Mouse (Mus musculus): Measurements from ENCODE around the gene Ina. TPM values are rescaled to one million over a fixed set of nuclear protein-coding genes. Genes with fewer than 3 reads are reported as not detected.
"Not testable (repeated sequence)": the region's sequence is repeated elsewhere in the genome, so short reads cannot be mapped to it uniquely, and the experiment has no call there.

Ina gene
- total RNA-seq, 2 experiments from 2014 or later, result not detected

GRCm38 (mm10) chr19:46983966-46984380 lies 30.5 kb upstream of the Ina start:
- intact Hi-C loops (cut with DNase I), result no loop called here
- no peak for DNase-seq (ENCODE audit: low spot score)

- no peak for DNase-seq (ENCODE audit: low spot score)
- intact Hi-C loops (cut with DNase I), result no loop called here
Measured at GRCm38 (mm10) chr19:46984726-46985622, 29.5 kb upstream of the Ina start.

- no peak for DNase-seq (ENCODE audit: low spot score)
- intact Hi-C loops (cut with DNase I), result no loop called here
Measured at GRCm38 (mm10) chr19:46987646-46988045, 26.9 kb upstream of the Ina start.

- DNase-seq (ENCODE audit: low spot score), result no peak
- intact Hi-C loops (cut with DNase I), result no loop called here
Measured at GRCm38 (mm10) chr19:46988231-46989087, 26.0 kb upstream of the Ina start.

- intact Hi-C loops (cut with DNase I), result loop anchor here (10.0 kb wide), 1 partner anchor 315 kb away; the partner anchor contains the start of gene Cyp17a1
- DNase-seq (ENCODE audit: low spot score), result no peak
Measured at GRCm38 (mm10) chr19:46989479-46990152, 24.9 kb upstream of the Ina start.

- intact Hi-C loops (cut with DNase I), result loop anchor here (10.0 kb wide), 1 partner anchor 315 kb away; the partner anchor contains the start of gene Cyp17a1
- no peak for DNase-seq (ENCODE audit: low spot score)
Measured at GRCm38 (mm10) chr19:46990153-46990518, 24.4 kb upstream of the Ina start.

GRCm38 (mm10) chr19:46990625-46991024 lies 23.9 kb upstream of the Ina start:
- intact Hi-C loops (cut with DNase I), result loop anchor here (1.0 to 10.0 kb wide), 3 partner anchors 114 to 316 kb away; partner anchors contain the start of gene Cyp17a1
- DNase-seq (ENCODE audit: low spot score), result not testable (repeated sequence)

GRCm38 (mm10) chr19:46991145-46991544 lies 23.4 kb upstream of the Ina start:
- intact Hi-C loops (cut with DNase I), result loop anchor here (1.0 to 10.0 kb wide), 3 partner anchors 115 to 316 kb away; partner anchors contain the start of gene Cyp17a1
- peak; percentile 42 for DNase-seq (ENCODE audit: low spot score)

- intact Hi-C loops (cut with DNase I), result loop anchor here (10.0 kb wide), 1 partner anchor 318 kb away; the partner anchor contains the start of gene Cyp17a1
Measured at GRCm38 (mm10) chr19:46992329-46992728, 22.2 kb upstream of the Ina start.

GRCm38 (mm10) chr19:46996095-46996494 lies 18.4 kb upstream of the Ina start:
- intact Hi-C loops (cut with DNase I), result loop anchor here (10.0 kb wide), 1 partner anchor 321 kb away; the partner anchor contains the start of gene Cyp17a1
- no peak for DNase-seq (ENCODE audit: low spot score)

More at GRCm38 (mm10) chr19:46992329-46992728, 22.2 kb upstream of the Ina start:
- not testable (repeated sequence) for DNase-seq (ENCODE audit: low spot score)

GRCm38 (mm10) chr19:46998168-46998870 lies 16.2 kb upstream of the Ina start:
- intact Hi-C loops (cut with DNase I), result loop anchor here (10.0 kb wide), 1 partner anchor 324 kb away; the partner anchor contains the start of gene Cyp17a1
- no peak for DNase-seq (ENCODE audit: low spot score)

GRCm38 (mm10) chr19:46998953-46999352 lies 15.5 kb upstream of the Ina start:
- DNase-seq (ENCODE audit: low spot score), result no peak
- intact Hi-C loops (cut with DNase I), result loop anchor here (10.0 kb wide), 1 partner anchor 324 kb away; the partner anchor contains the start of gene Cyp17a1

- intact Hi-C loops (cut with DNase I), result loop anchor here (10.0 kb wide), 1 partner anchor 325 kb away; the partner anchor contains the start of gene Cyp17a1
Measured at GRCm38 (mm10) chr19:46999753-47000152, 14.7 kb upstream of the Ina start.

GRCm38 (mm10) chr19:47000357-47000756 lies 14.1 kb upstream of the Ina start:
- DNase-seq (ENCODE audit: low spot score); intact Hi-C loops (cut with DNase I): not testable (repeated sequence)

More at GRCm38 (mm10) chr19:46999753-47000152, 14.7 kb upstream of the Ina start:
- DNase-seq (ENCODE audit: low spot score), result no peak

GRCm38 (mm10) chr19:47003742-47004511 lies 10.6 kb upstream of the Ina start:
- intact Hi-C loops (cut with DNase I), result no loop called here
- DNase-seq (ENCODE audit: low spot score), result no peak

GRCm38 (mm10) chr19:47005873-47006272 lies 8.6 kb upstream of the Ina start:
- DNase-seq (ENCODE audit: low spot score), result no peak
- intact Hi-C loops (cut with DNase I), result no loop called here

- intact Hi-C loops (cut with DNase I), result no loop called here
- DNase-seq (ENCODE audit: low spot score), result no peak
Measured at GRCm38 (mm10) chr19:47006321-47006720, 8.2 kb upstream of the Ina start.

GRCm38 (mm10) chr19:47009420-47009819 lies 5.1 kb upstream of the Ina start:
- no peak for DNase-seq (ENCODE audit: low spot score)
- intact Hi-C loops (cut with DNase I), result no loop called here
